Mouse (Mus musculus) MEL (cell line): ENCODE measurements around the gene Ahcyl2. TPM values are rescaled to one million over a fixed set of nuclear protein-coding genes. Genes with fewer than 3 reads are reported as not detected.

ENCODE experiments used
- DNase-seq: peaks from one replicate; pipeline ENCODE4 v3.0.0; 2011; ENCODE audit warnings: low read depth, low spot score
- H3K27ac ChIP-seq: 2 replicates; pipeline ENCODE4 v1.5.1; 2012; ENCODE audit warnings: low read depth, mild to moderate bottlenecking, control low read depth, low read length, moderate library complexity; ENCODE audit not compliant: control insufficient read depth
- H3K27me3 ChIP-seq, 2 experiments: fragments of 150-350 bp in 1 of 2; sonication (generic) in 1 of 2; 2 replicates each; pipeline ENCODE4 v1.6.1; 2012; ENCODE audit warnings: low read length in 2 of 2, mild to moderate bottlenecking in 2 of 2, improper control_type of control experiment in 1 of 2, moderate library complexity in 1 of 2; ENCODE audit not compliant: insufficient read depth in 2 of 2, control insufficient read depth in 1 of 2
- H3K36me3 ChIP-seq, 2 experiments: 2 replicates each; pipeline ENCODE4 v1.6.1; 2012 to 2014; ENCODE audit warnings: low read length in 2 of 2, improper control_type of control experiment in 1 of 2, inconsistent platforms in 1 of 2, mild to moderate bottlenecking in 1 of 2; ENCODE audit not compliant: insufficient read depth in 2 of 2, control insufficient read depth in 1 of 2
- H3K4me1 ChIP-seq, 2 experiments: fragments of 150-350 bp in 1 of 2; sonication (generic) in 1 of 2; 2 replicates each; pipeline ENCODE4 v1.6.1; 2012; ENCODE audit warnings: low read length in 2 of 2, improper control_type of control experiment in 1 of 2, mild to moderate bottlenecking in 1 of 2; ENCODE audit not compliant: insufficient read depth in 2 of 2, control insufficient read depth in 1 of 2
- H3K4me3 ChIP-seq, 2 experiments: fragments of 150-350 bp in 1 of 2; sonication (generic) in 1 of 2; 2 replicates each; pipeline ENCODE4 v1.5.1; 2012; ENCODE audit warnings: low read depth in 2 of 2, low read length in 2 of 2, mild to moderate bottlenecking in 2 of 2, moderate library complexity in 2 of 2, control low read depth in 1 of 2, improper control_type of control experiment in 1 of 2; ENCODE audit not compliant: control insufficient read depth in 1 of 2, insufficient read depth in 1 of 2
- H3K79me2 ChIP-seq: 2 replicates; pipeline ENCODE4 v1.6.1; 2012; ENCODE audit warnings: mild to moderate bottlenecking, low read length, moderate library complexity; ENCODE audit not compliant: control insufficient read depth, poor library complexity, insufficient read depth
- H3K9ac ChIP-seq: 2 replicates; pipeline ENCODE4 v1.6.1; 2012; ENCODE audit warnings: low read depth, mild to moderate bottlenecking, control low read depth, low read length, moderate library complexity; ENCODE audit not compliant: control insufficient read depth, poor library complexity, severe bottlenecking
- H3K9me3 ChIP-seq: fragments of 150-350 bp; sonication (generic); replicated peaks from 2 replicates; pipeline ENCODE4 v1.6.1; 2012; ENCODE audit warnings: mild to moderate bottlenecking, low read length, improper control_type of control experiment, moderate library complexity; ENCODE audit not compliant: insufficient read depth
- E2F4 ChIP-seq: IDR thresholded peaks from 2 replicates; pipeline ENCODE4 v1.6.1; 2011; ENCODE audit warnings: low read depth, low read length, improper control_type of control experiment, borderline replicate concordance
- ETS1 ChIP-seq: IDR thresholded peaks from 2 replicates; pipeline ENCODE4 v1.6.1; 2012; ENCODE audit warnings: low read depth, mild to moderate bottlenecking, inconsistent platforms, low read length, improper control_type of control experiment, moderate library complexity
- HCFC1 ChIP-seq: IDR thresholded peaks from 2 replicates; pipeline ENCODE4 v1.6.1; 2012; ENCODE audit warnings: low read depth, mild to moderate bottlenecking, inconsistent platforms, low read length, improper control_type of control experiment, moderate library complexity
- KAT2A ChIP-seq: conservative IDR thresholded peaks from 2 replicates; pipeline ENCODE4 v1.6.1; 2012; ENCODE audit warnings: low read depth, low read length, improper control_type of control experiment, inconsistent platforms
- MAX ChIP-seq: IDR thresholded peaks from 2 replicates; pipeline ENCODE4 v1.6.1; 2011; ENCODE audit warnings: low read length, improper control_type of control experiment
- MAZ ChIP-seq: IDR thresholded peaks from 2 replicates; pipeline ENCODE4 v1.6.1; 2012; ENCODE audit warnings: low read depth, mild to moderate bottlenecking, inconsistent platforms, low read length, improper control_type of control experiment
- MEF2A ChIP-seq: IDR thresholded peaks from 2 replicates; pipeline ENCODE4 v1.6.1; 2014; ENCODE audit warnings: low read depth, mild to moderate bottlenecking, inconsistent platforms, low read length, improper control_type of control experiment; ENCODE audit not compliant: poor library complexity, insufficient replicate concordance, severe bottlenecking; ENCODE audit errors: extremely low read depth
- MYB ChIP-seq: IDR thresholded peaks from 2 replicates; pipeline ENCODE4 v1.6.1; 2011; ENCODE audit warnings: mild to moderate bottlenecking, low read depth, low read length, improper control_type of control experiment
- NRF1 ChIP-seq: IDR thresholded peaks from 2 replicates; pipeline ENCODE4 v1.6.1; 2014; ENCODE audit warnings: low read depth, mild to moderate bottlenecking, inconsistent platforms, low read length, improper control_type of control experiment, moderate library complexity; ENCODE audit not compliant: poor library complexity, insufficient read depth, severe bottlenecking
- POLR2AphosphoS5 ChIP-seq: IDR thresholded peaks from 2 replicates; pipeline ENCODE4 v1.6.1; 2012; ENCODE audit warnings: low read depth, borderline replicate concordance, mild to moderate bottlenecking, inconsistent platforms, low read length, moderate library complexity, mixed read lengths
- RAD21 ChIP-seq: IDR thresholded peaks from 2 replicates; pipeline ENCODE4 v1.6.1; 2011; ENCODE audit warnings: mild to moderate bottlenecking, low read depth, low read length, improper control_type of control experiment
- RCOR1 ChIP-seq: IDR thresholded peaks from 2 replicates; pipeline ENCODE4 v1.6.1; 2012; ENCODE audit warnings: low read depth, mild to moderate bottlenecking, inconsistent platforms, low read length, improper control_type of control experiment
- SMC3 ChIP-seq: IDR thresholded peaks from 2 replicates; pipeline ENCODE4 v1.6.1; 2011; ENCODE audit warnings: low read depth, low read length, improper control_type of control experiment
- TAL1 ChIP-seq: IDR thresholded peaks from 2 replicates; pipeline ENCODE4 v1.6.1; 2012; ENCODE audit warnings: mild to moderate bottlenecking, inconsistent platforms, low read length, moderate library complexity, mixed read lengths
- TBP ChIP-seq: IDR thresholded peaks from 2 replicates; pipeline ENCODE4 v1.8.0; 2011; ENCODE audit warnings: low read depth, low read length, improper control_type of control experiment
- TCF12 ChIP-seq: IDR thresholded peaks from 2 replicates; pipeline ENCODE4 v1.6.1; 2014; ENCODE audit warnings: low read depth, mild to moderate bottlenecking, inconsistent platforms, low read length, improper control_type of control experiment, moderate library complexity
- ZKSCAN1 ChIP-seq: IDR thresholded peaks from 2 replicates; pipeline ENCODE4 v1.6.1; 2012; ENCODE audit warnings: low read depth, mild to moderate bottlenecking, inconsistent platforms, low read length, improper control_type of control experiment, moderate library complexity
- polyA plus RNA-seq, 2 experiments: library from polyadenylated mRNA; stranded (reverse) in 1 of 2; unstranded in 1 of 2; fragments of >175 nt in 1 of 2; fragments of >200 nt in 1 of 2; gene quantifications; 2 replicates each; pipeline versions ENCODE4 v1.2.1 to v1.2.4; 2012; ENCODE audit warnings: low replicate concordance in 2 of 2, low read depth in 1 of 2; ENCODE audit not compliant: insufficient read length in 2 of 2, insufficient read depth in 1 of 2, missing spikeins in 1 of 2
- total RNA-seq: library from RNA; depleted of rRNA; stranded (reverse); fragments of 300-350 nt; gene quantifications from 2 replicates; pipeline ENCODE4 v1.2.3, GENCODE M21; 2012

Ahcyl2 gene
- total and polyA plus RNA-seq, 3 experiments, result 16.9 to 17.0 TPM; not detected in 1

- H3K27ac ChIP-seq, result no peak overlapping the region
- H3K36me3 ChIP-seq, result peaks cover 0 to 5% of the 10 kb centered on the region in 2 experiments; a peak in 1 of 4 replicates
- H3K27me3 ChIP-seq, result no peaks in the 10 kb centered on the region
- TF ChIP-seq NRF1 (no peak), RAD21 (no peak), MAZ (no peak)
- no peak overlapping the region for H3K9ac ChIP-seq
- no peak for DNase-seq
- H3K9me3 ChIP-seq, result no peaks in the 10 kb centered on the region
- H3K79me2 ChIP-seq, result no peaks in the 10 kb centered on the region
- H3K4me3 ChIP-seq, result no peak overlapping the region
- H3K4me1 ChIP-seq, result no peaks in the 10 kb centered on the region
Observed at GRCm38 (mm10) chr6:29756001-29756400, 11.8 kb upstream of the Ahcyl2 start.

GRCm38 (mm10) chr6:29756476-29756875 is 11.3 kb upstream of the Ahcyl2 start:
- Histone ChIP-seq H3K36me3 (peaks cover 0 to 5% of the 10 kb centered on the region in 2 experiments; a peak in 1 of 4 replicates), H3K79me2 (no peaks in the 10 kb centered on the region)
- no peak for TF ChIP-seq MEF2A
- no peak for TF ChIP-seq E2F4
- TF ChIP-seq TCF12, result no peak
- no peak for TF ChIP-seq ZKSCAN1
- TF ChIP-seq MYB, result no peak
- no peak for TF ChIP-seq TAL1
- no peak for TF ChIP-seq MAX
- no peak for TF ChIP-seq RCOR1
- TF ChIP-seq SMC3, result no peak
- TF ChIP-seq HCFC1, result no peak
- TF ChIP-seq TBP, result no peak
- TF ChIP-seq ETS1, result no peak
- no peak for TF ChIP-seq KAT2A
- TF ChIP-seq POLR2AphosphoS5, result no peak

More at GRCm38 (mm10) chr6:29756476-29756875, 11.3 kb upstream of the Ahcyl2 start:
- no peak overlapping the region for H3K27ac ChIP-seq
- H3K27me3 ChIP-seq, result no peaks in the 10 kb centered on the region
- no peaks in the 10 kb centered on the region for H3K4me1 ChIP-seq
- no peak overlapping the region for H3K9ac ChIP-seq
- no peak overlapping the region for H3K4me3 ChIP-seq
- H3K9me3 ChIP-seq, result no peaks in the 10 kb centered on the region
- DNase-seq, result no peak
